Mouse (Mus musculus): ENCODE results near the gene Lrrc49.

Gene Lrrc49

GRCm38 (mm10) chr9:60672568-60672967 lies 15.4 kb downstream of the Lrrc49 start:
- no peak for DNase-seq

- DNase-seq = peak; percentile 45
Measured at GRCm38 (mm10) chr9:60668886-60669285, 19.1 kb downstream of the Lrrc49 start.

- no peak for DNase-seq
Measured at GRCm38 (mm10) chr9:60665535-60665934, 22.4 kb downstream of the Lrrc49 start.

GRCm38 (mm10) chr9:60664866-60665265 lies 23.1 kb downstream of the Lrrc49 start:
- no peak for DNase-seq

- peak; percentile 90 for DNase-seq
Measured at GRCm38 (mm10) chr9:60664385-60664784, 23.6 kb downstream of the Lrrc49 start.

GRCm38 (mm10) chr9:60662936-60663335 lies 25.0 kb downstream of the Lrrc49 start:
- DNase-seq = no peak

- DNase-seq = no peak
Measured at GRCm38 (mm10) chr9:60653582-60653981, 34.4 kb downstream of the Lrrc49 start.

- DNase-seq = no peak
Measured at GRCm38 (mm10) chr9:60653137-60653536, 34.8 kb downstream of the Lrrc49 start.

GRCm38 (mm10) chr9:60650277-60650676 lies 37.7 kb downstream of the Lrrc49 start:
- DNase-seq = no peak

GRCm38 (mm10) chr9:60648981-60649975 lies 38.7 kb downstream of the Lrrc49 start:
- peak; percentile 73 for DNase-seq

GRCm38 (mm10) chr9:60633601-60634000 lies 54.4 kb downstream of the Lrrc49 start:
- DNase-seq = no peak

- DNase-seq = peak; percentile 59
Measured at GRCm38 (mm10) chr9:60626311-60626791, 61.6 kb downstream of the Lrrc49 start.

- DNase-seq = peak; percentile 72
Measured at GRCm38 (mm10) chr9:60625895-60626294, 62.1 kb downstream of the Lrrc49 start.

GRCm38 (mm10) chr9:60616946-60617345 lies 71.0 kb downstream of the Lrrc49 start:
- DNase-seq = no peak

- no peak for DNase-seq
Measured at GRCm38 (mm10) chr9:60616359-60616758, 71.6 kb downstream of the Lrrc49 start.

GRCm38 (mm10) chr9:60612260-60612659 lies 75.7 kb downstream of the Lrrc49 start:
- no peak for DNase-seq

GRCm38 (mm10) chr9:60610194-60610593 lies 77.8 kb downstream of the Lrrc49 start:
- no peak for DNase-seq

GRCm38 (mm10) chr9:60608857-60609256 lies 79.1 kb downstream of the Lrrc49 start:
- DNase-seq = no peak

- DNase-seq = no peak
Measured at GRCm38 (mm10) chr9:60608086-60608485, 79.9 kb downstream of the Lrrc49 start.

- DNase-seq = no peak
Measured at GRCm38 (mm10) chr9:60604971-60605370, 83.0 kb downstream of the Lrrc49 start.

GRCm38 (mm10) chr9:60601936-60602335 lies 86.0 kb downstream of the Lrrc49 start:
- DNase-seq = no peak

- DNase-seq = no peak
Measured at GRCm38 (mm10) chr9:60600273-60600672, 87.7 kb downstream of the Lrrc49 start.

GRCm38 (mm10) chr9:60599489-60599888 lies 88.5 kb downstream of the Lrrc49 start:
- DNase-seq = no peak

GRCm38 (mm10) chr9:60595406-60595805 lies 92.6 kb downstream of the Lrrc49 start:
- DNase-seq = no peak

All from cerebellum, adult 11 months (tissue).